8 mouse cellular contexts compared by ENCODE assay signal in the genomic region with DNA sequence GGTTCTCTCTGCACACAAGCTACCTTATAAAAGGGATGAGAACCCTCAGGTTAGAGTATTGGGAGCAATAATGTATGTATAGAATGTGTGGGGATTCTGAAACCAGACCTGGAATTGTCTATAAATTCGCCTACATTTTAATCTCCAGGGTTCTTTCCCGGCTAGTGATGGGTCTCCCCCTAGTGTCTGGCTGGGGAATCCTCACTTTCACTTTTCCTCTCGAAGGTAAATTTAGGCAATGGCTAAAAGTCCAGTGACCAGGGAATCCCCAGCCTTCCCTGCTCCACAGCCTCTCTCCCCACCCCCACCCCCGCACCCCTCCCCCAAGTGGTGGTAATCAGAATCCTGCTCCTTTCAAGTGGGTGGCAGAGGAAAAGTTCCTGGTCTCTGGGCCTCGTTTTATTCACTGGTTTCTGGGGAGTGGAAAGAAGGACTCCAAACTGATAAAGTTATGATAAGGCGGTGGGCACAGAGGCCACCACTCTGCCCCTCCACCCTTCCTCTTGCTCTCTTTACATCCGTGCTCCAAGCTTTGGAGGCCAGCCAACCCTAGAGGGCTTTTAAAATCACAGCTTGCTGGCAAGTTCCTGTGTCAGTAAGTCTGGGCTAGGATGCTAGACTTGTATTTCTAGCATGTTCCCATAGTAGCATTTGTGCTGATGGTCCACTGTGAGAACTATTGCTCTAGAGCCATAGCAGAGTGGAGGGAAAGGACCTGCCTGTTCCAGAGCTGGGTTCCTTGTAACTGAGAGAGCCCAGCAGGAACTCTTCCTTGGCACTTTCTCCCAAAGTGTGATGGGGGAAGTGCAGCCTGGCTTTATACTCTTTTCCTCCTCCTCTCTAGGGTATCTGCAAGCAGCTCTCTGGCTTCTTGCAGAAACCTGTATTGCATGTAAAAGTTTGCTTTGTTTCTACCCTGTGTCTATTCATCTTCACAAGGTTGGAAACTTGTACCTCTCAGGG. TPM values are rescaled to one million over a fixed set of nuclear protein-coding genes. Genes with fewer than 3 reads are reported as not detected.
A peak's percentile ranks its signal among the peaks of the same experiment; 100 is the strongest.
DNase-seq lines count a peak whose midpoint lies in the region; ATAC-seq and TF ChIP-seq lines count a peak whose summit lies in the region.

No protein-coding gene starts in this region.

- peaks cover 65% of the 10 kb centered on the region for H3K4me1 ChIP-seq in heart, embryonic 13.5 days
- H3K4me1 ChIP-seq in lung, postnatal 0 days (ENCODE audit: insufficient read depth, low read depth, low read length), result peaks cover 3% of the 10 kb centered on the region; the same call in 1 of the 2 replicates
- H3K4me1 ChIP-seq in small intestine, adult 2 months (ENCODE audit: control insufficient read depth, insufficient read depth, insufficient read length, low read length), result peaks cover 3% of the 10 kb centered on the region

- H3K27ac ChIP-seq in heart, embryonic 13.5 days (replicated peaks), result peak overlapping the region; percentile 65
- H3K27ac ChIP-seq in lung, postnatal 0 days (ENCODE audit: low read length), result no peak overlapping the region
- H3K27ac ChIP-seq in small intestine, adult 2 months (ENCODE audit: insufficient read depth, low read depth, low read length), result no peak overlapping the region

- peak; percentile 75 for TF ChIP-seq CTCF in lung, postnatal 0 days (IDR thresholded peaks at IDR 0.05)
- peak; percentile 44; the same call in 1 of the 2 replicates for TF ChIP-seq CTCF in small intestine, adult 2 months (IDR thresholded peaks at IDR 0.05; ENCODE audit: extremely low read depth, insufficient read length, insufficient replicate concordance, low read depth, low read length)

- WGBS in heart, embryonic 13.5 days, result under 1% methylated on average over 7 of the region's 7 CpGs
- WGBS in lung, postnatal 0 days, result 5% methylated on average over 7 of the region's 7 CpGs
- WGBS in small intestine, adult 2 months, result 4% methylated on average over 7 of the region's 7 CpGs

- peak; percentile 38 for DNase-seq in thymus, postnatal 0 days (ENCODE audit: low spot score)
- no peak for DNase-seq in thymus, postnatal 36 days
- peak; percentile 75 to 77 for DNase-seq in cerebellum, postnatal 14 days
- DNase-seq in kidney, postnatal 36 days, result peak; percentile 60 to 70
- DNase-seq in lung, postnatal 0 days (ENCODE audit: low spot score), result peak; percentile 83

- H3K9ac ChIP-seq in heart, embryonic 13.5 days, result peak overlapping the region; percentile 71
- H3K9ac ChIP-seq in lung, postnatal 0 days (replicated peaks; ENCODE audit: low read depth), result no peak overlapping the region

- peak overlapping the region; percentile 85 for H3K4me3 ChIP-seq in heart, embryonic 13.5 days
- H3K4me3 ChIP-seq in lung, postnatal 0 days (ENCODE audit: low read depth, low read length), result no peak overlapping the region
- H3K4me3 ChIP-seq in small intestine, adult 2 months (ENCODE audit: low read depth, low read length), result no peak overlapping the region

- H3K4me2 ChIP-seq in heart, embryonic 13.5 days, result peak overlapping the region; percentile 97
- peak overlapping the region; percentile 98 for H3K4me2 ChIP-seq in lung, postnatal 0 days (replicated peaks; ENCODE audit: low read depth, low read length)

- TF ChIP-seq EP300 in lung, postnatal 0 days (IDR thresholded peaks at IDR 0.05), result no peak

- H3K27me3 ChIP-seq in heart, embryonic 13.5 days (replicated peaks), result peaks cover 35% of the 10 kb centered on the region
- 0 out of 2 replicates have a peak, but pooled peaks cover 9% of the 10 kb centered on the region for H3K27me3 ChIP-seq in lung, postnatal 0 days (replicated peaks; ENCODE audit: insufficient read depth, low read length)
- peaks cover 9% of the 10 kb centered on the region for H3K27me3 ChIP-seq in small intestine, adult 2 months (ENCODE audit: control insufficient read depth, insufficient read depth, low read length)

- ATAC-seq in heart, embryonic 13.5 days (ENCODE audit: extremely low read depth, insufficient number of reproducible peaks, low FRiP score, low TSS enrichment), result peak; percentile 27; the same call in 1 of the 2 replicates
- 0 out of 2 replicates have a peak, but pooled peaks have one; percentile 11 for ATAC-seq in lung, postnatal 0 days
- no peak for ATAC-seq in erythroblast, adult 5-6 weeks (replicated peaks; ENCODE audit: low FRiP score, poor library complexity, severe bottlenecking)

- TF ChIP-seq POLR2A in small intestine, adult 2 months (IDR thresholded peaks at IDR 0.05; ENCODE audit: low read depth, low read length), result no peak

- no peaks in the 10 kb centered on the region for H3K36me3 ChIP-seq in heart, embryonic 13.5 days
- no peaks in the 10 kb centered on the region for H3K36me3 ChIP-seq in lung, postnatal 0 days (ENCODE audit: insufficient read depth, low read length)
- no peaks in the 10 kb centered on the region for H3K36me3 ChIP-seq in small intestine, adult 2 months (ENCODE audit: control insufficient read depth, insufficient read depth, low read length)

- no peaks in the 10 kb centered on the region for H3K9me3 ChIP-seq in heart, embryonic 13.5 days
- H3K9me3 ChIP-seq in lung, postnatal 0 days (ENCODE audit: low read length), result no peaks in the 10 kb centered on the region

RNA-seq across cellular contexts. Expression of gene Rassf5, which starts 1.7 kb away (rescaled TPM):
- polyA plus RNA-seq in thymus, postnatal 0 days (2015; fragmentation: Nextera tagmentation; extraction: Ambion mirVana), result 137 TPM in 2 replicates
- polyA plus RNA-seq in heart, embryonic 13.5 days (2015; fragmentation: Nextera tagmentation; extraction: Ambion mirVana), result 14.9 and 18.2 TPM in 2 replicates
- 7.5 and 8.3 TPM in 2 replicates for polyA plus RNA-seq in lung, postnatal 0 days (2015; fragmentation: Nextera tagmentation; extraction: Ambion mirVana)
- polyA plus RNA-seq in small intestine, adult 2 months (2012; rRNA removed), result 2.9 and 4.0 TPM in 2 replicates
- 18.8 and 30.7 TPM in 2 replicates for total RNA-seq in erythroblast, adult 5-6 weeks (2015; ENCODE audit: low replicate concordance)
- total RNA-seq in erythroblast, adult 5-6 weeks (2017; ENCODE audit: low replicate concordance), result 11.7 and 15.2 TPM in 2 replicates

RNA-seq across cellular contexts. Expression of gene Ikbke, which starts 32.7 kb away (rescaled TPM):
- polyA plus RNA-seq in thymus, postnatal 0 days (2015; fragmentation: Nextera tagmentation; extraction: Ambion mirVana), result 22.2 and 23.5 TPM in 2 replicates
- 2.4 and 2.8 TPM in 2 replicates for polyA plus RNA-seq in heart, embryonic 13.5 days (2015; fragmentation: Nextera tagmentation; extraction: Ambion mirVana)
- 2.9 and 4.1 TPM in 2 replicates for polyA plus RNA-seq in lung, postnatal 0 days (2015; fragmentation: Nextera tagmentation; extraction: Ambion mirVana)
- polyA plus RNA-seq in small intestine, adult 2 months (2012; rRNA removed), result 16.3 and 43.9 TPM in 2 replicates
- total RNA-seq in erythroblast, adult 5-6 weeks (2015; ENCODE audit: low replicate concordance), result 6.3 and 6.5 TPM in 2 replicates
- total RNA-seq in erythroblast, adult 5-6 weeks (2017; ENCODE audit: low replicate concordance), result 5.2 and 7.0 TPM in 2 replicates

Comparison
In these comparisons a context has a peak if more than half of its experiments do, and no peak if none do; other contexts are left out.
1. DNase-seq: peak in thymus, postnatal 0 days (single experiment), cerebellum, postnatal 14 days (2 of 2), kidney, postnatal 36 days (2 of 2) and lung, postnatal 0 days (single experiment); none in thymus, postnatal 36 days (0 of 2).